Mouse (Mus musculus): ENCODE data around the gene Cpne9. TPM values are rescaled to one million over a fixed set of nuclear protein-coding genes. Genes with fewer than 3 reads are reported as not detected.
A peak's percentile ranks its signal among the peaks of the same experiment; 100 is the strongest.

Cpne9 gene
- polyA plus RNA-seq, 1 experiment: 0.44 TPM

- no peak overlapping the region for H3K27ac ChIP-seq (replicated peaks; ENCODE audit: low read depth, low read length)
- H3K4me1 ChIP-seq (ENCODE audit: control insufficient read depth, insufficient read depth, insufficient read length, low read length): peaks cover 8% of the 10 kb centered on the region
- no peak overlapping the region for H3K4me3 ChIP-seq (ENCODE audit: insufficient read depth, low read depth, low read length)
Observed at GRCm38 (mm10) chr6:113272365-113272764, 9.7 kb upstream of the Cpne9 start.

DNA sequence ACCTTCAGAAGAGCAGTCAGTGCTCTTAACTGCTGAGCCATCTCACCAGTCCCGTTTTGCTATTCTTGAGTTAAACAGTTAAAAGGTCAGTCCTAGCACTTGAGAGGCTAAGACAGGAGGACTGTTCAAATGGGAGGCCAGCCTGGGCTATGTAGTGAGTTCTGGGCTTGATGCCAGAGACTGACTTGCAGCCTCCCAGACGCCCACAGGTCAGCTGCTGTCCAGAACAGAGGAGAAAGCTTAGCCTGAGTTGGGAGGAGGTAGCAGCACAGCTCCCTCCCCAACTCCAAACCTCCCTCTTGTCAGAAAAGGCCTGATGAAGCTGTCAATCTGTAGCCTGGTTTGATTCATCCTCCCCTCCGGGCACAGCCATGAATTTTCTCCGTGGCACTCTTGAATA, 5.3 kb upstream of the Cpne9 start:
- no peak overlapping the region for H3K4me3 ChIP-seq (ENCODE audit: insufficient read depth, low read depth, low read length)
- H3K4me1 ChIP-seq (ENCODE audit: control insufficient read depth, insufficient read depth, insufficient read length, low read length): no peaks in the 10 kb centered on the region
- H3K27ac ChIP-seq (replicated peaks; ENCODE audit: low read depth, low read length): no peak overlapping the region

DNA sequence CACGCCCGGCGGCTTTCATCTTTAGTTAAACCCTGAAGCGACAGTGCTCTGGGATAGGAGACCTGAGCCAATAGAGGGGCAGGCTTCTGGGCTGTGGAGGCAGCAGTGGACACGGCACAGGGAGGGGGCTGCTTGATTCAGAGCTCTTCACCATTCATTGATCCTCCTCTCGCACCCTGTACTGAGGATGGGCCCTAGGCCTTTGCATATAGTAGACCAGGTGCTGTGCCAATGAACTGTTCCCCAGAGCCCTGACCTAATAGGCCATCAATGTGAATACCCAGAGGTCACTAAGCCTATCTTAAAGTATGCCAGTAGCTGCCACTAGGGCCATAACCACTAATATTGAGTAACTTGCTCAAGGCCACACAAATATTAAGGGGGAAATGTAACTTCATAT, 431 bp upstream of the Cpne9 start:
- H3K27ac ChIP-seq (replicated peaks; ENCODE audit: low read depth, low read length): no peak overlapping the region
- no peak overlapping the region for H3K4me3 ChIP-seq (ENCODE audit: insufficient read depth, low read depth, low read length)
- H3K4me1 ChIP-seq (ENCODE audit: control insufficient read depth, insufficient read depth, insufficient read length, low read length): peaks cover 3% of the 10 kb centered on the region; the same call in 1 of the 2 replicates

DNA sequence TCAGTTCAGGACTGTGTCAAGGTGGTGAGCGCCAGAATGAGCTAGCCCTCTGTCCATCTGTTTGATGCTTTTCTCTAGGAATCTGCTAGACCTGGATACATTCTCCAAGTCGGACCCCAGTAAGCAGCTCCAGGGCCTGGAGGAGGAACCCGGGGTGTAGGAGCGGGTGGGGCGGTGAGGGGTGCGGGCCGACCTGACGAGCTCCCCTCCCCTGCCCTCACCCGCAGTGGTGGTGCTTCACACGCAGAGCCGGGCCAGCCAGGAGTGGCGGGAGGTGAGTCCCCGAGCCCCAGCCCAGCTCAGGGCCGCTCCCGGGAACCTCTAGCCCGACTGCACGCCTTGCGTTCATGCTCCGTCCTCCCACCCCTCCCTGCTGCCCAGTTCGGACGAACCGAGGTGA, 862 bp downstream of the Cpne9 start:
- Histone ChIP-seq H3K4me3 (ENCODE audit: insufficient read depth, low read depth, low read length) (no peak overlapping the region), H3K4me1 (ENCODE audit: control insufficient read depth, insufficient read depth, insufficient read length, low read length) (peaks cover 3% of the 10 kb centered on the region; the same call in 1 of the 2 replicates), H3K27ac (replicated peaks; ENCODE audit: low read depth, low read length) (no peak overlapping the region)

DNA sequence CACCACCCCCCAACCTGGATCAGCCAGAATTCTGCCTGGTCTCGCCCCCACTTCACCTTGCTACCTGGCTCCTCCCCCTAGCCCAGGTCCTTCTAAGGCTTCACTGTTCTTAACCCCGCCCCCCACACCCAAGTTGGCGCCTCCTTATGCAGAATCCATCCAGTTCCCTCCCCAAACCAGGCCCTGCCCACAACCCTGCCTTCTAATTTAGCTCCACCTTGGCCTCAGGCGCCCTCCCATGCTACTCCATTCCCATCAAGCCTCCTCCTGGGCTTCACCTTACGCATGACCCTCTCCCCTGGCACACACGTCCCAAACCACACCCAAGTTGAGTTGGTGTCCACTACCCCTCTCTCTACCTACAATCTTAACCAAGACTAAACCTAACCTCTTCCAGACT, 1.4 kb downstream of the Cpne9 start:
- Histone ChIP-seq H3K4me3 (ENCODE audit: insufficient read depth, low read depth, low read length) (no peak overlapping the region), H3K4me1 (ENCODE audit: control insufficient read depth, insufficient read depth, insufficient read length, low read length) (peaks cover 3% of the 10 kb centered on the region; the same call in 1 of the 2 replicates), H3K27ac (replicated peaks; ENCODE audit: low read depth, low read length) (no peak overlapping the region)

GRCm38 (mm10) chr6:113284931-113285330, 2.8 kb downstream of the Cpne9 start:
- Histone ChIP-seq H3K4me3 (ENCODE audit: insufficient read depth, low read depth, low read length) (no peak overlapping the region), H3K27ac (replicated peaks; ENCODE audit: low read depth, low read length) (no peak overlapping the region), H3K4me1 (ENCODE audit: control insufficient read depth, insufficient read depth, insufficient read length, low read length) (peaks cover 3% of the 10 kb centered on the region; the same call in 1 of the 2 replicates)

DNA sequence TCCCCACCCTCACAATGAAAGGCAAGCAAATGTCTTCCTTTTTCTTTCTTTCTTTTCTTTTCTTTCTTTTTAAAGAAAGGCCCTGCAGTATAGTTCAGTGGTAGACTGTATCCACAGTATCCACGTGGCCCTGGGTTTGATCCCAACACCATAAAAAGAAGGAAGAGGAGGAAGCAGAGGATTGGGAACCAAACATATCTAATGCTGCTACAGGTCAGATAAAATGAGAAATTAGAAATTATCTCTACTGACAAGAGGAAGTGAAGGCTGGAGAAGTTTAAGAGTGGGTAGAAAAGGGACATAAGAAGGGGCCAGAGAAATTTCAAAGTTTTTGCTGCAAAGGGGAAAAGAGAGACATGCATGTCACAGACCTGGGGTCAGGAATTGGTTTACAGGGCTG, 4.2 kb downstream of the Cpne9 start:
- Histone ChIP-seq H3K4me1 (ENCODE audit: control insufficient read depth, insufficient read depth, insufficient read length, low read length) (peaks cover 3% of the 10 kb centered on the region; the same call in 1 of the 2 replicates), H3K4me3 (ENCODE audit: insufficient read depth, low read depth, low read length) (no peak overlapping the region), H3K27ac (replicated peaks; ENCODE audit: low read depth, low read length) (no peak overlapping the region)

DNA sequence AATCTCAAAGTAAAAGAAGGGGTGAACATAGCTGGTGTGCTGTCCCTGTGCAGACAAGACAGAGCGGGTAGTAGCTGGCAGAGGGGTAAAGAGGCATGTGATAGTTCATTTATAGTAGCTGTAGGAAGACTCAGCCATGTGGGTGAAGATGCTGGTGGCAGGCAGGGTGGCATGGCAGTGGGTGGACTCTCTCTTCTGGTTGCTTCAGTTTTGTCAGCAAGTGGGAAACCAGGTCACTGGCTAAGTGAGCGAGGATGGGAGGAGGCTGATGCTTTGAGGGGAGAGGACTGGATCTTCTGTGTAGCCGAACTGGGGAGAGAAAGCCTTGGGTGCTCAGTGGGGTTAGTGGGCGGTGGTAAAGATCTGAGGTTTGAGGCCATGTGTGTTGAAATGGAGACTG, 5.1 kb downstream of the Cpne9 start:
- no peak overlapping the region for H3K27ac ChIP-seq (replicated peaks; ENCODE audit: low read depth, low read length)
- no peak overlapping the region for H3K4me3 ChIP-seq (ENCODE audit: insufficient read depth, low read depth, low read length)
- peaks cover 3% of the 10 kb centered on the region; the same call in 1 of the 2 replicates for H3K4me1 ChIP-seq (ENCODE audit: control insufficient read depth, insufficient read depth, insufficient read length, low read length)

- no peak overlapping the region for H3K27ac ChIP-seq (replicated peaks; ENCODE audit: low read depth, low read length)
- H3K4me3 ChIP-seq (ENCODE audit: insufficient read depth, low read depth, low read length): no peak overlapping the region
- H3K4me1 ChIP-seq (ENCODE audit: control insufficient read depth, insufficient read depth, insufficient read length, low read length): no peaks in the 10 kb centered on the region
Observed at GRCm38 (mm10) chr6:113289346-113289745, 7.2 kb downstream of the Cpne9 start.

- Histone ChIP-seq H3K4me3 (ENCODE audit: insufficient read depth, low read depth, low read length) (no peak overlapping the region), H3K4me1 (ENCODE audit: control insufficient read depth, insufficient read depth, insufficient read length, low read length) (no peaks in the 10 kb centered on the region), H3K27ac (replicated peaks; ENCODE audit: low read depth, low read length) (no peak overlapping the region)
Observed at GRCm38 (mm10) chr6:113290346-113290745, 8.2 kb downstream of the Cpne9 start.

- H3K27ac ChIP-seq (replicated peaks; ENCODE audit: low read depth, low read length): no peak overlapping the region
- no peaks in the 10 kb centered on the region for H3K4me1 ChIP-seq (ENCODE audit: control insufficient read depth, insufficient read depth, insufficient read length, low read length)
- H3K4me3 ChIP-seq (ENCODE audit: insufficient read depth, low read depth, low read length): no peak overlapping the region
Observed at GRCm38 (mm10) chr6:113292938-113293337, 10.8 kb downstream of the Cpne9 start.

- Histone ChIP-seq H3K27ac (replicated peaks; ENCODE audit: low read depth, low read length) (no peak overlapping the region), H3K4me3 (ENCODE audit: insufficient read depth, low read depth, low read length) (no peak overlapping the region), H3K4me1 (ENCODE audit: control insufficient read depth, insufficient read depth, insufficient read length, low read length) (no peaks in the 10 kb centered on the region)
Observed at GRCm38 (mm10) chr6:113296046-113296445, 13.9 kb downstream of the Cpne9 start.

DNA sequence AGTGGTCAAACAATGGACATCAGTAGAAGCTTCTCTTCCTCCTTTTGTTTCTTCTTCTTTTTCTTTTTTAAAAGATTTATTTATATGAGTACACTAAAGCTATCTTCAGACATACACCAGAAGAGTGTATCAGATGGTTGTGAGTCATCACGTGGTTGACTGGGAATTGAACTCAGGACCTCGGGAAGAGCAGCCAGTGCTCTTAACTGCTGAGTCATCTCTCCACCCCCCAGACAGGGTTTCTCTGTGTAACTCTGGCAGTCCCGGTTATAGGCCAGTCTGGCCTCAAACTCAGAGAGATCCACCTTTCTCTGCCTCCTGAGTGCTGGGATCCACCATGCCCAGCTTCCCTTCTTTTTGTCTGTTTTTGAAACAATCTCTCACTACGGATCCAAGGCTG, 14.5 kb downstream of the Cpne9 start:
- Histone ChIP-seq H3K27ac (replicated peaks; ENCODE audit: low read depth, low read length) (no peak overlapping the region), H3K4me3 (ENCODE audit: insufficient read depth, low read depth, low read length) (no peak overlapping the region), H3K4me1 (ENCODE audit: control insufficient read depth, insufficient read depth, insufficient read length, low read length) (no peaks in the 10 kb centered on the region)

DNA sequence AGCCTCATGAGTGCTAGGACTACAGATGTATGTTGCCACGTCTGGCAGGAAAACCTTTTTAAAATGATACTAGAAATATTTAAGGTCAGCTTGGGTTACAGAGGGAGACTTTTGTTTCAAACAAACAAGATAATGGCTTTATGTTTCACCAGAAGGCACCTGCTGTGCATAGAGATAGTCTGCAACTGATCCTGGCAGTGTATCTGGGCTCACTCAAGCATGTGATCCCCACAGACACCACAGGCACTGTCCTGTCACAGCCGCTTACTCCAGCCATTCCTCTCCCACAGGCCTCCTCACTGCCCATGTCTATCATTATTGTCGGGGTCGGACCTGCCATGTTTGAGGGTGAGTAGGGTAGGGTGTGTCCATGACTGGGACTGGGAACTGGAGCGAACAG, 19.2 kb downstream of the Cpne9 start:
- Histone ChIP-seq H3K4me1 (ENCODE audit: control insufficient read depth, insufficient read depth, insufficient read length, low read length) (no peaks in the 10 kb centered on the region), H3K4me3 (ENCODE audit: insufficient read depth, low read depth, low read length) (no peak overlapping the region), H3K27ac (replicated peaks; ENCODE audit: low read depth, low read length) (no peak overlapping the region)

GRCm38 (mm10) chr6:113302258-113302657, 20.2 kb downstream of the Cpne9 start:
- Histone ChIP-seq H3K4me1 (ENCODE audit: control insufficient read depth, insufficient read depth, insufficient read length, low read length) (no peaks in the 10 kb centered on the region), H3K4me3 (ENCODE audit: insufficient read depth, low read depth, low read length) (no peak overlapping the region), H3K27ac (replicated peaks; ENCODE audit: low read depth, low read length) (no peak overlapping the region)

DNA sequence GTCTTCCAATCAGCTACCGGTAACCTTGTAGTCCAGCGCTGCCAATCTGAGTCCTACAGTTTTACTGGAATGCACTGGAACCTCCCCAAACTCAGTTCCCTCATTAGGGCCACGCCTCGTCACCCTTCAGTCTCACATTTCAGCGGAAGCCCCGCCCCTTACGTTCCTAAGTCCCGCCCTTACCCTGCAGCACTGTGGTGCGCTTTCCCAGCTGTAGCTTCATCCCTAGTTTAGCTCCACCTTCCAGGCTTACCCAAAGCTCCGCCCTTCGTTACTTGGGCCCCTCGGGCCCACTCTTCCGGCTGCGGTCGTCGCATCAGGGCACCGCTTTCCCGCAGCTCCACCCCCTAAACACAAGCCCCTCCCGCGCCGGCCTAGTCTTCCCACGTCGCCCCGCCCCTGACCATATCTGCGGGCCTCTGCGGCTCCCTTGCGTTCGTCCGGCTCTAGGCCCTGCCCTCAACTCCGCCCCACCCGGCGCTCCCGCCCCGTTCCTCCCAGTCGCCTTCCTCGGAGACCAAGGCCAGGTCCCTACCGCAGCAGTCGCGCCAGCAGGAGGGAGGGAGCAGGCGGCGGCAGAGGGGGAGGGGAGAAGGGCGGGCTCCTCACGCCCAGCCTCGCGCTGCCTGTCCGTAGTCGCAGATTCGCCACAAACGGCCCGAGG, 24.3 kb downstream of the Cpne9 start:
- peaks cover 4% of the 10 kb centered on the region; the same call in 1 of the 2 replicates for H3K4me1 ChIP-seq (ENCODE audit: control insufficient read depth, insufficient read depth, insufficient read length, low read length)
- H3K4me3 ChIP-seq (ENCODE audit: insufficient read depth, low read depth, low read length): peak overlapping the region; percentile 96
- H3K27ac ChIP-seq (replicated peaks; ENCODE audit: low read depth, low read length): peak overlapping the region; percentile 100
